Mouse (Mus musculus): ENCODE results near the gene Coq8b.

DNA sequence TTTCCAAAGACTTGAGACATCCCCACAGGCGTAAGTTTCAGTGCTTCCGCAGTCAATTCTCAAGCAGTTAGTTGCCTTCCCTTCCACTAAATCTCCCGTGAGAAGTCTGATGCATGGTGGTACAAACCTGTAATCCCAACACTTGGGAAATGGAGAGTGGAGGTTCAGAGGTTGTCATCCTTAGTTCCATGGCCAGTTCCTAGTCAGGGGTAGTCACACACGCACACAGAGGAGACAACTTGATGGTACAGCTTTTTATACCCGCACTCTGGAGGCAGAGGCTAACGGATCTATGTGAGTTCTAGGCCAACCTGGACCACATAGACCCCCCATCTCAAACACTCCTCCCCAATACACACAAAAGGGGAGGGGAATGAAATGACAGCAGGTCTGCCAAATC, 4.0 kb upstream of the Coq8b start:
- TF ChIP-seq CTCF (IDR thresholded peaks at IDR 0.05; ENCODE audit: low read depth, low read length) = no peak
- TF ChIP-seq POLR2A (IDR thresholded peaks at IDR 0.05; ENCODE audit: extremely low read depth, insufficient read depth, low read length) = no peak

Measured in liver, adult 2 months (tissue).